In genomic region chr7:6146982-6147325, GRCm38 (mm10) we compare ENCODE assay signal across 14 mouse cellular contexts. TPM values are rescaled to one million over a fixed set of nuclear protein-coding genes. Genes with fewer than 3 reads are reported as not detected.
DNase-seq lines count a peak whose midpoint lies in the region; ATAC-seq and TF ChIP-seq lines count a peak whose summit lies in the region.
"Had no signal": no experiment of that assay in that cellular context is flagged by ENCODE, and none has a peak within 500 bp of the region (broad histone marks: within the 10 kb centered on the region; RNA-seq: fewer than 3 reads in every experiment).

No protein-coding gene starts in this region.

- no peaks in the 10 kb centered on the region for H3K9me3 ChIP-seq in hindbrain, postnatal 0 days (ENCODE audit: low read length)
- no peaks in the 10 kb centered on the region for H3K9me3 ChIP-seq in hindbrain, embryonic 10.5 days
- H3K9me3 ChIP-seq in neural tube, embryonic 15.5 days (replicated peaks): no peaks in the 10 kb centered on the region
- H3K9me3 ChIP-seq in heart, postnatal 0 days (replicated peaks; ENCODE audit: control insufficient read depth, low read length): no peaks in the 10 kb centered on the region

- WGBS in hindbrain, postnatal 0 days: 46% methylated on average over 2 of the region's 2 CpGs
- WGBS in hindbrain, embryonic 10.5 days: 89% methylated on average over 2 of the region's 2 CpGs
- WGBS in neural tube, embryonic 15.5 days: 80% methylated on average over 2 of the region's 2 CpGs
- 0% methylated on average over 2 of the region's 2 CpGs for WGBS in heart, postnatal 0 days

- no peaks in the 10 kb centered on the region for H3K27me3 ChIP-seq in hindbrain, postnatal 0 days (ENCODE audit: insufficient read depth, low read length)
- H3K27me3 ChIP-seq in hindbrain, embryonic 10.5 days (ENCODE audit: insufficient read depth, poor library complexity, severe bottlenecking): no peaks in the 10 kb centered on the region
- no peaks in the 10 kb centered on the region for H3K27me3 ChIP-seq in neural tube, embryonic 15.5 days (replicated peaks)
- H3K27me3 ChIP-seq in heart, postnatal 0 days (ENCODE audit: control insufficient read depth, insufficient read depth, low read length): no peaks in the 10 kb centered on the region

- no peak for TF ChIP-seq CTCF in hindbrain, postnatal 0 days (IDR thresholded peaks at IDR 0.05; ENCODE audit: low read depth)
- TF ChIP-seq CTCF in heart, postnatal 0 days (IDR thresholded peaks at IDR 0.05; ENCODE audit: low read depth): no peak

- no peak overlapping the region for H3K4me3 ChIP-seq in hindbrain, postnatal 0 days (ENCODE audit: low read length)
- H3K4me3 ChIP-seq in hindbrain, embryonic 10.5 days: no peak overlapping the region
- H3K4me3 ChIP-seq in neural tube, embryonic 15.5 days (replicated peaks): no peak overlapping the region
- H3K4me3 ChIP-seq in heart, postnatal 0 days (ENCODE audit: low read depth, low read length): no peak overlapping the region
- H3K4me3 ChIP-seq: myocyte had no signal

- DNase-seq in hindbrain, postnatal 0 days (ENCODE audit: low spot score): no peak
- no peak for DNase-seq in hindbrain, embryonic 10.5 days (ENCODE audit: low spot score)
- DNase-seq in neural tube, embryonic 10.5 days (ENCODE audit: extremely low spot score, low spot score): no peak
- peak; percentile 34 for DNase-seq in heart, postnatal 0 days (ENCODE audit: low spot score)
- no peak for DNase-seq in spleen, adult 12 weeks (ENCODE audit: low spot score)
- DNase-seq: kidney, postnatal 14 days; right cerebral cortex, postnatal 25 days; thymus, postnatal 36 days had no signal

- TF ChIP-seq EP300 in heart, postnatal 0 days (IDR thresholded peaks at IDR 0.05; ENCODE audit: low read depth): no peak

- H3K27ac ChIP-seq in hindbrain, postnatal 0 days: peak overlapping the region; percentile 17
- no peak overlapping the region for H3K27ac ChIP-seq in hindbrain, embryonic 10.5 days
- peak overlapping the region; percentile 33; the same call in 1 of the 2 replicates for H3K27ac ChIP-seq in neural tube, embryonic 15.5 days (replicated peaks)
- peak overlapping the region; percentile 76 for H3K27ac ChIP-seq in heart, postnatal 0 days (ENCODE audit: low read depth)

- 0 out of 2 replicates have a peak, but pooled peaks cover 2% of the 10 kb centered on the region for H3K36me3 ChIP-seq in hindbrain, postnatal 0 days (ENCODE audit: insufficient read depth, low read length)
- peaks cover 7% of the 10 kb centered on the region for H3K36me3 ChIP-seq in hindbrain, embryonic 10.5 days
- H3K36me3 ChIP-seq in neural tube, embryonic 15.5 days: peaks cover 2% of the 10 kb centered on the region; the same call in 1 of the 2 replicates
- peaks cover 2% of the 10 kb centered on the region; the same call in 1 of the 2 replicates for H3K36me3 ChIP-seq in heart, postnatal 0 days (replicated peaks; ENCODE audit: control insufficient read depth, insufficient read depth, low read length)

- ATAC-seq in hindbrain, postnatal 0 days: no peak
- no peak for ATAC-seq in neural tube, embryonic 15.5 days (ENCODE audit: low FRiP score)
- ATAC-seq in heart, postnatal 0 days (ENCODE audit: insufficient read depth, low read depth): peak; percentile 47
- no peak for ATAC-seq in cerebellum, adult (ENCODE audit: insufficient number of reproducible peaks, low FRiP score, low TSS enrichment)

- no peak overlapping the region for H3K4me2 ChIP-seq in hindbrain, postnatal 0 days (ENCODE audit: low read depth, low read length)
- H3K4me2 ChIP-seq in neural tube, embryonic 15.5 days: no peak overlapping the region
- peak overlapping the region; percentile 30; the same call in 1 of the 2 replicates for H3K4me2 ChIP-seq in heart, postnatal 0 days (ENCODE audit: low read depth, low read length)

- H3K4me1 ChIP-seq in hindbrain, postnatal 0 days (ENCODE audit: insufficient read depth, low read length): peaks cover 3% of the 10 kb centered on the region; the same call in 1 of the 2 replicates
- H3K4me1 ChIP-seq in hindbrain, embryonic 10.5 days (replicated peaks): no peaks in the 10 kb centered on the region
- H3K4me1 ChIP-seq in neural tube, embryonic 15.5 days: peaks cover 50% of the 10 kb centered on the region
- H3K4me1 ChIP-seq in heart, postnatal 0 days (ENCODE audit: control insufficient read depth, insufficient read depth): peaks cover 77% of the 10 kb centered on the region

- H3K9ac ChIP-seq in hindbrain, postnatal 0 days (replicated peaks; ENCODE audit: low read length): no peak overlapping the region
- no peak overlapping the region for H3K9ac ChIP-seq in neural tube, embryonic 15.5 days (replicated peaks)
- no peak overlapping the region for H3K9ac ChIP-seq in heart, postnatal 0 days (replicated peaks; ENCODE audit: low read depth, low read length)

RNA-seq across cellular contexts. Expression of gene Zfp787, which starts 8.8 kb away (rescaled TPM):
- 71.0 and 85.9 TPM in 2 replicates for total RNA-seq in hindbrain, postnatal 0 days (2014; rRNA removed)
- polyA plus RNA-seq in hindbrain, postnatal 0 days (2015; fragmentation: Nextera tagmentation; extraction: Ambion mirVana): 53.9 and 61.4 TPM in 2 replicates
- 24.2 and 31.8 TPM in 2 replicates for polyA plus RNA-seq in hindbrain, embryonic 10.5 days (2016; fragmentation: Nextera tagmentation; extraction: Ambion mirVana)
- polyA plus RNA-seq in neural tube, embryonic 15.5 days (2015; fragmentation: Nextera tagmentation; extraction: Ambion mirVana): 26.0 and 28.6 TPM in 2 replicates
- 84.1 and 86.2 TPM in 2 replicates for total RNA-seq in heart, postnatal 0 days (2014; rRNA removed; ENCODE audit: low replicate concordance)
- polyA plus RNA-seq in heart, postnatal 0 days (2015; fragmentation: Nextera tagmentation; extraction: Ambion mirVana): 37.6 and 38.5 TPM in 2 replicates

RNA-seq across cellular contexts. Expression of gene Zfp444, which starts 25.1 kb away (rescaled TPM):
- total RNA-seq in hindbrain, postnatal 0 days (2014; rRNA removed): 84.3 and 105 TPM in 2 replicates
- polyA plus RNA-seq in hindbrain, postnatal 0 days (2015; fragmentation: Nextera tagmentation; extraction: Ambion mirVana): 69.2 and 70.5 TPM in 2 replicates
- 84.4 and 91.4 TPM in 2 replicates for polyA plus RNA-seq in hindbrain, embryonic 10.5 days (2016; fragmentation: Nextera tagmentation; extraction: Ambion mirVana)
- polyA plus RNA-seq in neural tube, embryonic 15.5 days (2015; fragmentation: Nextera tagmentation; extraction: Ambion mirVana): 80.3 and 86.4 TPM in 2 replicates
- 24.2 and 58.7 TPM in 2 replicates for total RNA-seq in heart, postnatal 0 days (2014; rRNA removed; ENCODE audit: low replicate concordance)
- 20.7 and 28.0 TPM in 2 replicates for polyA plus RNA-seq in heart, postnatal 0 days (2015; fragmentation: Nextera tagmentation; extraction: Ambion mirVana)

RNA-seq across cellular contexts. Expression of gene Galp, which starts 49.9 kb away (rescaled TPM):
- total RNA-seq in hindbrain, postnatal 0 days (2014; rRNA removed): not detected in 2 replicates
- polyA plus RNA-seq in hindbrain, postnatal 0 days (2015; fragmentation: Nextera tagmentation; extraction: Ambion mirVana): not detected in 2 replicates
- not detected in 2 replicates for polyA plus RNA-seq in hindbrain, embryonic 10.5 days (2016; fragmentation: Nextera tagmentation; extraction: Ambion mirVana)
- not detected in 2 replicates for polyA plus RNA-seq in neural tube, embryonic 15.5 days (2015; fragmentation: Nextera tagmentation; extraction: Ambion mirVana)
- total RNA-seq in heart, postnatal 0 days (2014; rRNA removed; ENCODE audit: low replicate concordance): not detected in 2 replicates
- not detected in 2 replicates for polyA plus RNA-seq in heart, postnatal 0 days (2015; fragmentation: Nextera tagmentation; extraction: Ambion mirVana)
- polyA plus RNA-seq: brain, embryonic 14.5 days; embryonic facial prominence, embryonic 11.5 days; limb, embryonic 11.5 days; myocyte had no signal
